Mouse (Mus musculus): ENCODE results near the gene Slc35c1. TPM values are rescaled to one million over a fixed set of nuclear protein-coding genes. Genes with fewer than 3 reads are reported as not detected.
"Not testable (repeated sequence)": the region's sequence is repeated elsewhere in the genome, so short reads cannot be mapped to it uniquely, and the experiment has no call there.

The Slc35c1 gene
- total RNA-seq, 2 experiments from 2014 or later = 3.1 to 18.3 TPM

DNA sequence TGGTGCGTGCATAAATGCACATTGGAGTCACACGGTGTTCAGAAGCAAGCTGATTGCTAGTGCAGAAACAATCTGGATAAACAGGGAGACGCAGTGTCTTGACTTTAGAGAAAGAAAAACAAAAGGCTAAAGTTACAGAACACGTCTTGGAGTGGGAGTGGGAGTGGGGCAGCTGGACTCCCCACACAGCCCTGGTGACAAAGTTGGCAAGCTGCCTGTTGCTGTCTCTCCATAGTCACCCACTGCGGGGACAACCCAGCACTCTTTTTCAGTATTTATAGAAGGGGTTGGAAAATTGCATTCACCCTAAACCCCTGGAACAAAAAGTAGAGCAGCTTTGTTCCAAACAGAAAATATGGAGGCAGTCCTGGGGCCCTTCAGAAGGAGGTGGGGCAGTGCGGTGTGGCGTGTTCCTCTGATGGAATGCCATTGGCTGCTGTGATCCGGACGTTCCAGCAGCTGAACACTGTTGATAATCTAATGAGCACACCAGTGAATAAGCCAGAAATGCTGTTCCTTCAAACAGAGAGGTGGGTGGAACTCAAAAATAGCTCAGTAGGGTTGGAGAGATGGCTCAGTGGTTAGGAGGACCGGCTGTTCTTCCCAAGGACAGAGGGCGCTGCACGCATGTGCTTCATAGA lies 17.5 kb upstream of the Slc35c1 start:
- no peak for ATAC-seq (replicated peaks; ENCODE audit: low FRiP score, poor library complexity, severe bottlenecking)

GRCm38 (mm10) chr2:92476580-92476979 lies 16.2 kb upstream of the Slc35c1 start:
- ATAC-seq (replicated peaks; ENCODE audit: low FRiP score, poor library complexity, severe bottlenecking) = not testable (repeated sequence)

DNA sequence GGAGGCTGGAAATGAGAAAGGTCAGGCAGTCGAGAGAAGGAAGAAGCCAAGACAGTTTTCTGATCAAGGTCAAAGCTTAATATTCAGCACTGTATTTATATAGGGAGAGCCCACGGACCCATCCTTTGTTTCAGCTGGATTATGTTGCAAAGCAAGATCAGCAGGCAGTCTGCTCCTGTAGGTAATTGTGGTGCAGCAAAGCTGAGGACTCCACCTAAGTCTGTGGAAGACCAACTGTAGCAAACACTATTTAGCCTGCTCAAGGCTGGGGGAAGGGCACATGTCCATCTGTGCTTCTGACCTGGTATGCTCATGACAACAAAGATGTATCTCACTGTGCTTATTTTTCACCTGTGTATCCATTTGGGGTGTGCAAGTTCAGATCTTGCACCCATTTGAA lies 15.4 kb upstream of the Slc35c1 start:
- ATAC-seq (replicated peaks; ENCODE audit: low FRiP score, poor library complexity, severe bottlenecking) = no peak

- ATAC-seq (replicated peaks; ENCODE audit: low FRiP score, poor library complexity, severe bottlenecking) = no peak
Measured at GRCm38 (mm10) chr2:92474920-92475319, 14.6 kb upstream of the Slc35c1 start.

- ATAC-seq (replicated peaks; ENCODE audit: low FRiP score, poor library complexity, severe bottlenecking) = no peak
Measured at GRCm38 (mm10) chr2:92471886-92472670, 11.7 kb upstream of the Slc35c1 start.

GRCm38 (mm10) chr2:92464690-92465089 lies 4.4 kb upstream of the Slc35c1 start:
- no peak for ATAC-seq (replicated peaks; ENCODE audit: low FRiP score, poor library complexity, severe bottlenecking)

DNA sequence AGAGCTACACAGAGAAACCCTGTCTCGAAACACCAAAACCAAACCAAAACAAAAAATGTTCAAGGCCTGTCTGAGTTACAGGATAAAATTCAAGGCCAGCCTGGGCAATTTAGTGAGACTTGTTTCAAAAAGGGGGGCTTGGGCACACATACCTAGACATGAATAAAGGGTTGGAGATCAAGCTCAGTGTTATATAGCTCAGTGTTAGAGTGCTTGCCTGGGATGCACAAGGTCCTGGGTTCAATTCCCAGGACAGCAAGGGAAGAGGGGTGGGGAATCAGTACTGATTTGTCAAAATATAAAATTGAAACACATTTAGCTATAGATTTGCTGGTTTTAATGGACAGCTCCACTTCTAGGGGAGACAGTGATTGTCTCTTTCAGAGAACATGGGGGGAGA lies 877 bp upstream of the Slc35c1 start:
- ATAC-seq (replicated peaks; ENCODE audit: low FRiP score, poor library complexity, severe bottlenecking) = no peak

DNA sequence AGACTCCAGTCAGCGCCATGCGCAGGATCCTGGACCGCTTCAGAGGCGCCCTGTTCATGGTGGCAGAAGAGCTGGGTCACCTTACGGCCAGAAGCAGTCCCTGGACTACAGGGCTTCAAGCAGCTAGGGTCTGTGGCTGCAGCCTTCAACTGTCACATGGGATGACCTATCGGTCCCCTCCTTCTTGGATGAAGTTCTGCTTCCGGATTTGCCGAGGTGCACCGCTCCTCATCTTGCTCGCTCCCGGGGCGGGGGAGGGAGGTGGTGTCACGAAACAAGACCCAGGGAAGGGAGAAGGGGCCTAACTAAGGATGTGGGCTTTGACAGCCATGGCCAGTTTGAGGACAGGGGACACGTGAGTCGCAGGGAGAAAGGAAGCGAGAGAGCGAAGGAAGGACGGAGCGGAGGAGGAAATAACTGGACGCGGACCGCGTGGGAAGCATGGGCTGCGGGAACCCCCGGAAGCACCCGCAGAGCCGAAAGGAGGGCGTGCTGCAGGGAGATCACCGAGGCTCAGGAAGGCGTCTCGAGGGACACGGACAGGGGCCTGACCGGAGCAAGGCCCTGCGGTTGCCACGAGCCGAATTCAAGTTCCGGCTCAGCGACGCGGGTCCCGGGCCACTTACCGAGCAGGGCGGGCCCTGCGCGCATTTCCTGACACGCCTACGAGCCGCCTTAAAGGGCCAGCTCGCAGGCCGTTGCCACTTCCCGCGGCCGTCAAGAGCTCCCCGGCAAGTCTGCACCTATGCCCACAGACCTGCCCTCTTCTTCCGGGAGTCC lies 1.0 kb downstream of the Slc35c1 start:
- ATAC-seq (replicated peaks; ENCODE audit: low FRiP score, poor library complexity, severe bottlenecking) = peak; percentile 84

- no peak for ATAC-seq (replicated peaks; ENCODE audit: low FRiP score, poor library complexity, severe bottlenecking)
Measured at GRCm38 (mm10) chr2:92458481-92458880, 1.9 kb downstream of the Slc35c1 start.

- ATAC-seq (replicated peaks; ENCODE audit: low FRiP score, poor library complexity, severe bottlenecking) = no peak
Measured at GRCm38 (mm10) chr2:92456970-92457530, 3.3 kb downstream of the Slc35c1 start.

DNA sequence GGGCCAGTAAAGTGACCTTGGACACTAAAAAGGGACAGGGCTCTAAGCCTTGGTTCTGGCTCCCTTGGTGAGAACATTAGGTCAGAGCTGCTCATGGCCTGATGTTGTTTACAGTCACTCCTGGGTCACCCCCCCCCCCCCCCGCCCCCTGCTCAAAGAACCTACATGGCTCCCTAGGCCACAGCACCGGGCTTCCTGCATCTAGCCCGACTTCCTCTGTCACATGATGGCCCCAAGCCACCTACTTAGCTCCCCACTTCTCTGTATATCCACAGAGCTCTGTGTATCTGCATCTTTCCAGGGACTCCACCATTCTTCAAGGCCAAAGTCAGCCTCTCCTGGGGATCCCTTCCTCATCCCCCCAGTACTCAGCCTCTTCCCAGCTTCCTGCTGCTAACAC lies 4.6 kb downstream of the Slc35c1 start:
- ATAC-seq (replicated peaks; ENCODE audit: low FRiP score, poor library complexity, severe bottlenecking) = no peak

GRCm38 (mm10) chr2:92454166-92454565 lies 6.2 kb downstream of the Slc35c1 start:
- ATAC-seq (replicated peaks; ENCODE audit: low FRiP score, poor library complexity, severe bottlenecking) = no peak

DNA sequence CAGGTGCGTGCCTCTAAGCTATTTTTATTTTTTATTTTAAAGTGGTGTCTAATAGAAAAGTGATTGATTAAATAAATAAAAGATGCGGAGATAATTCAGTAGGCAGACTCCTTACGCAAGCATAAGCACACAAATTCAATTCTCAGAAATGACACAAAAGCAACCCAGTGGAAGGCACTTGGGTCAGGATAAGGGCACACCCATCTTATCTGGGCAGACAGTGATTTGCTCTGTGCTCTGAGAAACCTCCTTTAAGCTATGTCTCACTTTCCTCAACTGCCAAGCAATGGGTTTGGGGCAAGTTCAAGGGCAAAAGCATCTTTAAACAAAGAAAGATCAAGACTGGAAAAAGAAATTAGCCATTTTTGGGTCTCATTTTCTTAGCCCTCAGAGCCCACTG lies 9.2 kb downstream of the Slc35c1 start:
- ATAC-seq (replicated peaks; ENCODE audit: low FRiP score, poor library complexity, severe bottlenecking) = no peak

GRCm38 (mm10) chr2:92447121-92447740 lies 13.1 kb downstream of the Slc35c1 start:
- no peak for ATAC-seq (replicated peaks; ENCODE audit: low FRiP score, poor library complexity, severe bottlenecking)

DNA sequence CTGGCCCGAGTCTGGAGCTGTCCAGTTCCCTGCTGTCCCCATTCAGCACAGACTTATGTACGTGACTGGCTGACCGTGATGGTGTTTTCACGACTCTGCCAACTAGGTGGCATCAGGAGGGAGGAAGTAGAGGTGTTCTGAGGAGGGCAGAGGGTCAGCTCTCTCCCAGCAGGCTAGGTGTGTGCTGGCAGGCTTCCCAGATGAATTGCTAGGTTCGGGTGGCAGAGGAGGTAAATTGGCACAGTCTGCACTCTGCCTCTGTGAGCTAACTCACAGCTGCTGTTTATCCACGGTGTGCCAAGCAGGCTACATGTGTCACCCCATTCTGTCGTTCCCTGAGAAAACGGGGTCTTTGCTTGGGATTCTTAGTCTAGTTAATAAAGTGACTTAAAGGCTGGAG lies 13.7 kb downstream of the Slc35c1 start:
- no peak for ATAC-seq (replicated peaks; ENCODE audit: low FRiP score, poor library complexity, severe bottlenecking)

- no peak for ATAC-seq (replicated peaks; ENCODE audit: low FRiP score, poor library complexity, severe bottlenecking)
Measured at GRCm38 (mm10) chr2:92445890-92446289, 14.4 kb downstream of the Slc35c1 start.

DNA sequence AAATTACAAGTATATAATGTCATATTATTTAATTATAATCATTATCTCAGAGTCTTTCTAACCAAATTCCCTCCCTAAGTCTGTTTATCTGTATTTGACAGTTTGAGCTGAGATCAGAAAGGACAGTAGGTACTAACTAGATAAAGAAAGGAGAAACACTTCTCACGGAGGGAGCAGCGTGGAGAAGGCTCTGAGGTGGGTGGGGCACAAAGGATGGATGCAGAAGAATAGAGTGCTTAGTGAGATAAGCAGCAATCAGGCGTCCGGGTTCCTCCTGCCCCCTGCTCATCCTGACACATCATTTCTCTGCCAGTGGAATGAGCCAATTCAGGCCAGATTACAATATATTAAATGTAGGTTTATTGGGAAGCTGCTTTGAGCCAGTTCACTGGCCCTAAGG lies 16.0 kb downstream of the Slc35c1 start:
- no peak for ATAC-seq (replicated peaks; ENCODE audit: low FRiP score, poor library complexity, severe bottlenecking)

GRCm38 (mm10) chr2:92443313-92443712 lies 17.0 kb downstream of the Slc35c1 start:
- ATAC-seq (replicated peaks; ENCODE audit: low FRiP score, poor library complexity, severe bottlenecking) = no peak

- ATAC-seq (replicated peaks; ENCODE audit: low FRiP score, poor library complexity, severe bottlenecking) = no peak
Measured at GRCm38 (mm10) chr2:92442419-92443001, 17.8 kb downstream of the Slc35c1 start.

GRCm38 (mm10) chr2:92440432-92440831 lies 19.9 kb downstream of the Slc35c1 start:
- ATAC-seq (replicated peaks; ENCODE audit: low FRiP score, poor library complexity, severe bottlenecking) = no peak
